Mouse (Mus musculus): ENCODE data around the gene Hoxc10. TPM values are rescaled to one million over a fixed set of nuclear protein-coding genes. Genes with fewer than 3 reads are reported as not detected.

Gene Hoxc10
- total and polyA plus RNA-seq, 2 experiments, result not detected

GRCm38 (mm10) chr15:102942739-102943467 lies 23.7 kb upstream of the Hoxc10 start:
- no peak for TF ChIP-seq POLR2A (IDR thresholded peaks at IDR 0.05; ENCODE audit: extremely low read depth, insufficient read depth, low read length)
- H3K9ac ChIP-seq (ENCODE audit: low read depth, low read length), result no peak overlapping the region
- 2% methylated on average over 47 of the region's 53 CpGs for WGBS
- no peaks in the 10 kb centered on the region for H3K79me2 ChIP-seq (ENCODE audit: control insufficient read depth, insufficient read depth, low read length)
- H3K36me3 ChIP-seq (ENCODE audit: control insufficient read depth, insufficient read depth, low read length), result no peaks in the 10 kb centered on the region
- DNase-seq (ENCODE audit: extremely low read depth, low read depth, low spot score), result no peak
- no peak overlapping the region for H3K4me3 ChIP-seq (ENCODE audit: insufficient read depth, low read depth, low read length)
- no peak overlapping the region for H3K27ac ChIP-seq (replicated peaks; ENCODE audit: insufficient read depth, low read depth, low read length)
- H3K27me3 ChIP-seq (ENCODE audit: control insufficient read depth, insufficient read depth, low read length), result peaks cover 25% of the 10 kb centered on the region
- no peaks in the 10 kb centered on the region for H3K4me1 ChIP-seq (ENCODE audit: control insufficient read depth, insufficient read depth, low read length)

GRCm38 (mm10) chr15:102943468-102943813 lies 23.2 kb upstream of the Hoxc10 start:
- Histone ChIP-seq H3K27ac (replicated peaks; ENCODE audit: insufficient read depth, low read depth, low read length) (no peak overlapping the region), H3K79me2 (ENCODE audit: control insufficient read depth, insufficient read depth, low read length) (no peaks in the 10 kb centered on the region), H3K9ac (ENCODE audit: low read depth, low read length) (no peak overlapping the region), H3K27me3 (ENCODE audit: control insufficient read depth, insufficient read depth, low read length) (peaks cover 24% of the 10 kb centered on the region), H3K36me3 (ENCODE audit: control insufficient read depth, insufficient read depth, low read length) (no peaks in the 10 kb centered on the region), H3K4me1 (ENCODE audit: control insufficient read depth, insufficient read depth, low read length) (no peaks in the 10 kb centered on the region), H3K4me3 (ENCODE audit: insufficient read depth, low read depth, low read length) (no peak overlapping the region)
- WGBS, result 7% methylated on average over 5 of the region's 5 CpGs
- no peak for DNase-seq (ENCODE audit: extremely low read depth, low read depth, low spot score)
- TF ChIP-seq CTCF (IDR thresholded peaks at IDR 0.05; ENCODE audit: low read depth, low read length) (no peak), POLR2A (IDR thresholded peaks at IDR 0.05; ENCODE audit: extremely low read depth, insufficient read depth, low read length) (no peak)

GRCm38 (mm10) chr15:102945185-102946077 lies 21.2 kb upstream of the Hoxc10 start:
- H3K4me1 ChIP-seq (ENCODE audit: control insufficient read depth, insufficient read depth, low read length), result no peaks in the 10 kb centered on the region
- peaks cover 29% of the 10 kb centered on the region for H3K27me3 ChIP-seq (ENCODE audit: control insufficient read depth, insufficient read depth, low read length)
- no peak for DNase-seq (ENCODE audit: extremely low read depth, low read depth, low spot score)
- no peak overlapping the region for H3K27ac ChIP-seq (replicated peaks; ENCODE audit: insufficient read depth, low read depth, low read length)
- no peak overlapping the region for H3K4me3 ChIP-seq (ENCODE audit: insufficient read depth, low read depth, low read length)
- H3K36me3 ChIP-seq (ENCODE audit: control insufficient read depth, insufficient read depth, low read length), result no peaks in the 10 kb centered on the region
- no peak for TF ChIP-seq POLR2A (IDR thresholded peaks at IDR 0.05; ENCODE audit: extremely low read depth, insufficient read depth, low read length)
- TF ChIP-seq CTCF (IDR thresholded peaks at IDR 0.05; ENCODE audit: low read depth, low read length), result no peak
- no peaks in the 10 kb centered on the region for H3K79me2 ChIP-seq (ENCODE audit: control insufficient read depth, insufficient read depth, low read length)
- no peak overlapping the region for H3K9ac ChIP-seq (ENCODE audit: low read depth, low read length)
- 23% methylated on average over 22 of the region's 22 CpGs for WGBS

GRCm38 (mm10) chr15:102947276-102947675 lies 19.3 kb upstream of the Hoxc10 start:
- WGBS, result 9% methylated on average over 9 of the region's 9 CpGs
- Histone ChIP-seq H3K36me3 (ENCODE audit: control insufficient read depth, insufficient read depth, low read length) (no peaks in the 10 kb centered on the region), H3K27ac (replicated peaks; ENCODE audit: insufficient read depth, low read depth, low read length) (no peak overlapping the region), H3K4me3 (ENCODE audit: insufficient read depth, low read depth, low read length) (no peak overlapping the region), H3K79me2 (ENCODE audit: control insufficient read depth, insufficient read depth, low read length) (no peaks in the 10 kb centered on the region), H3K27me3 (ENCODE audit: control insufficient read depth, insufficient read depth, low read length) (peaks cover 36% of the 10 kb centered on the region), H3K4me1 (ENCODE audit: control insufficient read depth, insufficient read depth, low read length) (no peaks in the 10 kb centered on the region), H3K9ac (ENCODE audit: low read depth, low read length) (no peak overlapping the region)
- no peak for TF ChIP-seq CTCF (IDR thresholded peaks at IDR 0.05; ENCODE audit: low read depth, low read length)
- no peak for TF ChIP-seq POLR2A (IDR thresholded peaks at IDR 0.05; ENCODE audit: extremely low read depth, insufficient read depth, low read length)
- no peak for DNase-seq (ENCODE audit: extremely low read depth, low read depth, low spot score)

GRCm38 (mm10) chr15:102948842-102949241 lies 17.8 kb upstream of the Hoxc10 start:
- DNase-seq (ENCODE audit: extremely low read depth, low read depth, low spot score), result no peak
- WGBS, result 36% methylated on average over 2 of the region's 2 CpGs
- Histone ChIP-seq H3K79me2 (ENCODE audit: control insufficient read depth, insufficient read depth, low read length) (no peaks in the 10 kb centered on the region), H3K27ac (replicated peaks; ENCODE audit: insufficient read depth, low read depth, low read length) (no peak overlapping the region), H3K4me3 (ENCODE audit: insufficient read depth, low read depth, low read length) (no peak overlapping the region), H3K4me1 (ENCODE audit: control insufficient read depth, insufficient read depth, low read length) (no peaks in the 10 kb centered on the region), H3K36me3 (ENCODE audit: control insufficient read depth, insufficient read depth, low read length) (no peaks in the 10 kb centered on the region), H3K27me3 (ENCODE audit: control insufficient read depth, insufficient read depth, low read length) (peaks cover 26% of the 10 kb centered on the region), H3K9ac (ENCODE audit: low read depth, low read length) (no peak overlapping the region)
- no peak for TF ChIP-seq POLR2A (IDR thresholded peaks at IDR 0.05; ENCODE audit: extremely low read depth, insufficient read depth, low read length)
- no peak for TF ChIP-seq CTCF (IDR thresholded peaks at IDR 0.05; ENCODE audit: low read depth, low read length)

- WGBS, result 6% methylated on average over 20 of the region's 20 CpGs
- TF ChIP-seq CTCF (IDR thresholded peaks at IDR 0.05; ENCODE audit: low read depth, low read length) (no peak), POLR2A (IDR thresholded peaks at IDR 0.05; ENCODE audit: extremely low read depth, insufficient read depth, low read length) (no peak)
- Histone ChIP-seq H3K4me1 (ENCODE audit: control insufficient read depth, insufficient read depth, low read length) (no peaks in the 10 kb centered on the region), H3K4me3 (ENCODE audit: insufficient read depth, low read depth, low read length) (no peak overlapping the region), H3K79me2 (ENCODE audit: control insufficient read depth, insufficient read depth, low read length) (no peaks in the 10 kb centered on the region), H3K9ac (ENCODE audit: low read depth, low read length) (no peak overlapping the region), H3K27ac (replicated peaks; ENCODE audit: insufficient read depth, low read depth, low read length) (no peak overlapping the region), H3K27me3 (ENCODE audit: control insufficient read depth, insufficient read depth, low read length) (peaks cover 30% of the 10 kb centered on the region), H3K36me3 (ENCODE audit: control insufficient read depth, insufficient read depth, low read length) (no peaks in the 10 kb centered on the region)
- DNase-seq (ENCODE audit: extremely low read depth, low read depth, low spot score), result no peak
These were observed 16.9 kb upstream of the Hoxc10 start for GRCm38 (mm10) chr15:102949696-102950095.

Data from liver, adult 2 months (tissue).